Mouse (Mus musculus) layer of hippocampus, adult 6 months (tissue): Measurements from ENCODE around the gene Vmn2r62. TPM values are rescaled to one million over a fixed set of nuclear protein-coding genes. Genes with fewer than 3 reads are reported as not detected.

ENCODE experiments used
- long read RNA-seq, 2 experiments: library from polyadenylated mRNA; unstranded; transcript quantifications; one replicate each; pipeline ENCODE4 v2.0.0; 2019 to 2020
- polyA plus RNA-seq: library from polyadenylated mRNA; unstranded; fragments of <200 nt; fragmentation: Nextera tagmentation; gene quantifications from 2 replicates; pipeline ENCODE4 v1.2.3, GENCODE M21; 2021

Gene Vmn2r62
- not detected in 2 replicates for polyA plus RNA-seq
- long read RNA-seq, experiment 1 = 0 reads
- long read RNA-seq, experiment 2 = 0 reads

DNA sequence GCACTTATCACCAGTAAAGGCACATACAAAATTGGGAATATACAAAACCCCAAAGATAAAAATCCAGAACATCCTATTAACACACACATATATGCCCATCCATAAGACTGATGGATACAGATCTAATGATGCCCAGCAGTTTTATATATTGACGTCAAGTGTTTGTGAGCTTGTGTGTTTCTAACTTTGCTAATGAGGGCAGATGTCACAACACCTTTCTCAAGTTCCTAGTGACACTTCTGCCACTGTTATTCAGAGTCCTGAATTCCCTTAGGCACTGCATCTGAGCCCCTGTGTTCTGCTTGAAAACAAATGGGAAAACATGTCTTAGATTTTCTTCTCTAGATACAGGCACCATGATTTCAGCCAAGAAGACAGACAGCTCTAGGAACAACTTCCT is at the start of gene Vmn2r62:
Gene Vmn2r62 (minus strand): TSS at position 101 of the 400 bp plus-strand sequence.

GRCm38 (mm10) chr7:42726917-42727316 is 66.4 kb downstream of the Vmn2r62 start, which contains the start of gene Gm17067:
Gene Gm17067, minus strand, starts transcription at chr7:42727017.

Other genes starting within 250 kb of the Vmn2r62 start
- not detected in 2 replicates for gene Gm21028, start 214.9 kb downstream of the Vmn2r62 start, polyA plus RNA-seq
- 0.63 and 0.94 TPM in 2 replicates for gene Zfp977, start 201.0 kb downstream of the Vmn2r62 start, polyA plus RNA-seq
- 0.63 and 0.70 TPM in 2 replicates for gene Zfp976, start 150.9 kb downstream of the Vmn2r62 start, polyA plus RNA-seq
- gene Zfp975, start 100.8 kb downstream of the Vmn2r62 start, polyA plus RNA-seq = 2.5 and 2.7 TPM in 2 replicates
- gene Gm17067, start 66.5 kb downstream of the Vmn2r62 start, polyA plus RNA-seq = not detected in 2 replicates
- gene Gm2381, start 73.7 kb upstream of the Vmn2r62 start, polyA plus RNA-seq = not detected in 2 replicates
- not detected in 2 replicates for gene Vmn2r63, start 140.3 kb upstream of the Vmn2r62 start, polyA plus RNA-seq
- gene Gm9268, start 225.2 kb upstream of the Vmn2r62 start, polyA plus RNA-seq = not detected in 2 replicates